Mouse (Mus musculus) liver, adult 2 months (tissue): ENCODE measurements around the gene 1700001K19Rik.
A peak's percentile ranks its signal among the peaks of the same experiment; 100 is the strongest.

ENCODE experiments used
- CTCF ChIP-seq: fragments of 200-500 bp; IDR thresholded peaks from 2 replicates; pipeline ENCODE4 v1.5.1; 2011; ENCODE audit warnings: low read depth, low read length, control low read depth
- POLR2A ChIP-seq: fragments of 200-500 bp; IDR thresholded peaks from 2 replicates; pipeline ENCODE4 v1.6.1; 2011; ENCODE audit warnings: low read length, control low read depth; ENCODE audit not compliant: insufficient read depth; ENCODE audit errors: extremely low read depth

DNA sequence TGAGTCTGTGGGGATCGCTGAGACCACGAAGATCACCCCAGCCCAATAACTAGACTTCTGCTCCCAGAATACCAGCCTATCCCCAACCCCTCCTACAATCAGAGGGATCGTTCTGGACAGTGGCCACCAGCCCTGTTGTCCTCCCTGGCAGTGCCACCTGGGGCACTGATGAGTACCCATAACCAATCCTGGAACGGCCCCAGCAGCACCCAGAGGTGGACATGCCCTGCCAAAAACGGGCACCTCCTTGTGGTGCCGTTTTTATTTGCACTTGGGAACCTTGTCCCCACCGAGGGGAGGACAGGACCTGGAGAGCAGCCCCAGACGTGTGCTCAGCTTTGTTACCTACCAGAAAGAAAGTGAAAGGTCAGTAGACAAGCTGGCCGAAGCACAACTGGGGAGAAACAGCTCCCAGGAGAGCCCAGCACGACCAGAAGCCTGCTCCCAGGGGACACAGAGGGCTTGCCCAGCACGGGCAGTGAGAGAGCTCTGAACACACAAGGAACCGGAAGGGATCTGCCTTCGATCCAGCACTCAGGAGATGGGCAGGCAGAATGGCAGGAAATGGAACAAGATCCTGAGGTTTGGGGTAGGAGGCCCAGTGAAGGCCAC is 14.8 kb downstream of the 1700001K19Rik start:
- TF ChIP-seq CTCF (peak; percentile 59), POLR2A (no peak)
